Mouse (Mus musculus) forebrain, postnatal 0 days (tissue): ENCODE measurements around the gene Cchcr1. TPM values are rescaled to one million over a fixed set of nuclear protein-coding genes. Genes with fewer than 3 reads are reported as not detected.

Experiments
- ATAC-seq: fragments of 200-750 bp; cut with Nextera tagmentation; 2 replicates; pipeline ENCODE4 v1.8.0; 2017; ENCODE audit warnings: mild to moderate bottlenecking, moderate library complexity
- DNase-seq: peaks from one replicate; pipeline ENCODE4 v3.0.0-alpha.2; 2015
- H3K27ac ChIP-seq: fragments of 300-500 bp; sonication (generic); 2 replicates; pipeline ENCODE4 v1.5.1; 2014; ENCODE audit warnings: low read depth, mild to moderate bottlenecking, antibody characterized with exemption, low read length, moderate library complexity, mixed read lengths
- H3K27me3 ChIP-seq: fragments of 300-500 bp; sonication (generic); 2 replicates; pipeline ENCODE4 v1.6.1; 2014; ENCODE audit warnings: mild to moderate bottlenecking, low read length, mixed read lengths; ENCODE audit not compliant: insufficient read depth
- H3K36me3 ChIP-seq: fragments of 300-500 bp; sonication (generic); 2 replicates; pipeline ENCODE4 v1.6.1; 2014; ENCODE audit warnings: mild to moderate bottlenecking, moderate library complexity; ENCODE audit not compliant: insufficient read depth
- H3K4me1 ChIP-seq: fragments of 300-500 bp; sonication (generic); 2 replicates; pipeline ENCODE4 v1.6.1; 2014; ENCODE audit warnings: antibody characterized with exemption; ENCODE audit not compliant: insufficient read depth
- H3K4me2 ChIP-seq: fragments of 300-500 bp; sonication (generic); 2 replicates; pipeline ENCODE4 v1.6.1; 2014; ENCODE audit warnings: low read depth, mild to moderate bottlenecking, moderate library complexity
- H3K4me3 ChIP-seq: fragments of 300-500 bp; sonication (generic); 2 replicates; pipeline ENCODE4 v1.5.1; 2014; ENCODE audit warnings: low read depth, low read length, mixed read lengths
- H3K9ac ChIP-seq: fragments of 300-500 bp; sonication (generic); 2 replicates; pipeline ENCODE4 v1.6.1; 2014; ENCODE audit warnings: mild to moderate bottlenecking
- H3K9me3 ChIP-seq: fragments of 300-500 bp; sonication (generic); 2 replicates; pipeline ENCODE4 v1.6.1; 2016; ENCODE audit warnings: low read length
- CTCF ChIP-seq: sonication (generic); IDR thresholded peaks from 2 replicates; pipeline ENCODE4 v1.5.1; 2016; ENCODE audit warnings: antibody characterized with exemption, control low read depth, low read depth
- WGBS: fragments of 180-500 bp; shearing (Covaris S2); extraction: QIAGEN DNeasy Blood & Tissue Kit; methylation state at CpG from one replicate; pipeline ENCODE4 v1.1.7; 2014; 5-methylcytosine and 5-hydroxymethylcytosine counted together
- polyA plus RNA-seq: library from polyadenylated mRNA; unstranded; fragments of >200 nt; fragmentation: Nextera tagmentation; extraction: Ambion mirVana; gene quantifications from 2 replicates; pipeline ENCODE4 v1.2.1, GENCODE M21; 2015
- total RNA-seq: library from RNA; depleted of rRNA; stranded (reverse); fragments of >200 nt; gene quantifications from 2 replicates; pipeline ENCODE4 v1.2.3, GENCODE M21; 2014

The Cchcr1 gene
- total and polyA plus RNA-seq, 2 experiments from 2014 or later: 2.5 to 9.6 TPM

DNA sequence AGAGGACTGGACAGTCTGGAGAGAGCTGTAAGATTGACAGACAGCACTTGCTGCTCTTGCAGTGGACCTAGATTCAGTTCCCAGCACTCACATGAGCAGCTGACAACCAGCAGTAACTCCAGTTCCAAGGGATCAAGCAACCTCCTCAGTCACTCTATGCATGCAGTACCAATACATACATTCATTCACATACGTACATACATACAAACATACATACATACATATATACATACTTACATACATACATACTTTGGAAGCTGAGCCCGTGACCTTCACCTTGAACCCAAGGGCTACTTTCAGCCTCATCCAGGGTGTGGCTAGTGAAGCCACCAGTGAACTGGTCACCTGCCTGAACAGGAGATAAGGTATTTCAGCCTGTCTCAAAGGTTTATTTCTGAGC, 28.9 kb upstream of the Cchcr1 start:
- no peak overlapping the region for H3K9ac ChIP-seq
- no peak for TF ChIP-seq CTCF
- H3K9me3 ChIP-seq: no peaks in the 10 kb centered on the region
- DNase-seq (no peak), ATAC-seq (no peak)
- H3K4me3 ChIP-seq: no peak overlapping the region
- H3K27me3 ChIP-seq: no peaks in the 10 kb centered on the region
- no peak overlapping the region for H3K4me2 ChIP-seq
- H3K4me1 ChIP-seq: no peaks in the 10 kb centered on the region
- H3K27ac ChIP-seq: no peak overlapping the region
- H3K36me3 ChIP-seq: no peaks in the 10 kb centered on the region
- 96% methylated on average over 2 of the region's 2 CpGs for WGBS

- ATAC-seq (no peak), DNase-seq (no peak)
- Histone ChIP-seq H3K27me3 (no peaks in the 10 kb centered on the region), H3K4me2 (no peak overlapping the region), H3K9ac (no peak overlapping the region), H3K27ac (no peak overlapping the region), H3K9me3 (no peaks in the 10 kb centered on the region), H3K4me3 (no peak overlapping the region), H3K36me3 (no peaks in the 10 kb centered on the region), H3K4me1 (no peaks in the 10 kb centered on the region)
- 39% methylated on average over 5 of the region's 5 CpGs for WGBS
- no peak for TF ChIP-seq CTCF
Observed at GRCm38 (mm10) chr17:35490320-35490719, 26.6 kb upstream of the Cchcr1 start.

DNA sequence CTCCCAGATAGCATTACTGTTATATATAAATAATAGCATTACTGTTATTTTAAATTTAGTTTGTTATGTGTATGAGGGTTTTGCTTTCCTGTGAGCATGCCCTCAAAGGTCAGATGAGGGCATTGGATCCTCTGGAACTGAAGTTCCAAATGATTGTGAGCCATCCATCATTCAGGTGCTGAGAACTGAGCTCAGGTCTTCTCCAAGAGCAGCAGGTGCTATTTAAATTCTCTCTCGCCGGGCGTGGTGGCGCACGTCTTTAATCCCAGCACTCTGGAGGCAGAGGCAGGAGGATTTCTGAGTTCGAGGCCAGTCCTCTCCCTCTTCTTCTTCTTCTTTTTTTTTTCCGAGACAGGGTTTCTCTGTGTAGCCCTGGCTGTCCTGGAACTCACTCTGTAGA, 19.8 kb upstream of the Cchcr1 start:
- Histone ChIP-seq H3K9me3 (no peaks in the 10 kb centered on the region), H3K36me3 (no peaks in the 10 kb centered on the region), H3K4me2 (no peak overlapping the region), H3K4me3 (no peak overlapping the region), H3K27ac (no peak overlapping the region), H3K27me3 (no peaks in the 10 kb centered on the region), H3K4me1 (no peaks in the 10 kb centered on the region), H3K9ac (no peak overlapping the region)
- WGBS: 95% methylated on average over 7 of the region's 7 CpGs
- TF ChIP-seq CTCF: no peak
- no peak for ATAC-seq
- no peak for DNase-seq

DNA sequence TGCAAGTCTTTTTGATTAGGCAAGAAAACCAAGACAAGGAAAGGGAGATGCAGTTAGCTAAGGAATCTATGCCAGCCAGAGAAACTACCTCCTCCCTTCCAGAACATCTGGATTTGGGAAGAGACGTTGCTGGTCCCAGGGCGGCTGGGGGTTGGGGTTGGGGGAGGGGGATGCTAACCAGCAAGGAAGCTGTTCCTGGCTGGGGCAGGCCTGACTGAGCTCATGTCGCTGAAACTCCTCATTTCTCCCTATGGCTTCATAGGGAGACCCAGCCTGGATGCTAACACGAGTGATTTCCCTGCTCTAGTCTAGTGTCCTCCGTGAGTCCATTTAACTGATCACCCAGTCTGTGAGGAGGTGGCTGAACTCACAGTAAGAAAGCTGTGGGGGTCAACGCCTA, 14.7 kb upstream of the Cchcr1 start:
- Histone ChIP-seq H3K36me3 (no peaks in the 10 kb centered on the region), H3K9me3 (no peaks in the 10 kb centered on the region), H3K9ac (no peak overlapping the region), H3K4me1 (no peaks in the 10 kb centered on the region), H3K27ac (no peak overlapping the region), H3K27me3 (peaks cover 9% of the 10 kb centered on the region; the same call in 1 of the 2 replicates), H3K4me3 (no peak overlapping the region), H3K4me2 (no peak overlapping the region)
- WGBS: 8% methylated on average over 6 of the region's 6 CpGs
- no peak for DNase-seq
- no peak for TF ChIP-seq CTCF
- ATAC-seq: no peak

- WGBS: 52% methylated on average over 5 of the region's 5 CpGs
- DNase-seq: no peak
- Histone ChIP-seq H3K36me3 (no peaks in the 10 kb centered on the region), H3K4me3 (no peak overlapping the region), H3K9ac (no peak overlapping the region), H3K4me2 (no peak overlapping the region), H3K4me1 (no peaks in the 10 kb centered on the region), H3K27me3 (peaks cover 11% of the 10 kb centered on the region; the same call in 1 of the 2 replicates), H3K9me3 (no peaks in the 10 kb centered on the region), H3K27ac (no peak overlapping the region)
- no peak for ATAC-seq
- TF ChIP-seq CTCF: no peak
Observed at GRCm38 (mm10) chr17:35502762-35503161, 14.1 kb upstream of the Cchcr1 start.

- ATAC-seq: no peak
- DNase-seq: no peak
- H3K4me2 ChIP-seq: no peak overlapping the region
- WGBS: 22% methylated on average over 5 of the region's 5 CpGs
- no peak overlapping the region for H3K27ac ChIP-seq
- no peak overlapping the region for H3K9ac ChIP-seq
- H3K4me3 ChIP-seq: no peak overlapping the region
- H3K9me3 ChIP-seq: no peaks in the 10 kb centered on the region
- no peaks in the 10 kb centered on the region for H3K4me1 ChIP-seq
- H3K36me3 ChIP-seq: no peaks in the 10 kb centered on the region
- TF ChIP-seq CTCF: no peak
- H3K27me3 ChIP-seq: peaks cover 11% of the 10 kb centered on the region; the same call in 1 of the 2 replicates
Observed at GRCm38 (mm10) chr17:35503849-35504248, 13.1 kb upstream of the Cchcr1 start.

DNA sequence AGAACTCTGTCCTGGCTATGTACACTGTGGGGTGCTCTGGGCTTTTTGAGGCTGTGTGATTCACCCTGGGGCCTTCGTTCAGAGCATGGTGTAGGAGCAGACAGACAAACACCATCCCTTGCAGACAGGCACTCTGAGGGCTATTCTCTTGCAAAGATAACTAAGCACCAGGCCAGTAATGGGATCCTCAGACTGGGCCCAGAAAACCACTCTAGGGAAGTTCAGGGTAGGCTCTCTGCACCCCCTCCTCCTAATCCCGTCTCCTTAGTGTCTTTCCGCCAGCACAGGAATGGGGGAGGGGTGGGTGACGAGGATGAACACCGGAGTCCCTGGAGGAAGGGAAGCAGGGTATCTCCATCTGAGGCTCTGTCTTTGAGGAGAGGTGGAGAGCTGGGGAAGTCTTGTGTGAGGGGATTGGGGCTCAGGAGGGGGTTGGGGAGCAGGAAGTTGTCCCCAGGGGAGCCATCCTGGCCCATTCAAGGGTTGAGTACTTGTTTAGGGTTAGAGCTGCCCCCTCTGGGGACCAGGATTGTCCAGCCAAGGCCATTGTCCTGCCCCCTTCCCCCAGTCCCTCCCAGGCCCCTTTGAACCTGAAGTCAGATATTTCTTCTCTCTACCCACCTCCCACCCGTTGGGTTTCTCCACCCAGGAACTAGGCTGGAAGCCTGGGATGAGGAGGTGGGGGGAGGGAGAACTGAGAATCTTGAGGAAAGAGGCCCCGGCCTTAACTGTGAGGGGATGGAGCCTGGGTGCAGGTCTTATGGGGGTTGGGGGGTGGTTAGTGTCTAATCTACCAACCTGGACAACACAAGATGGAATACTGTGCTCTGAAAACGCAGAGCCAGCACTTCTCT, 12.0 kb upstream of the Cchcr1 start:
- DNase-seq (no peak), ATAC-seq (no peak)
- no peak overlapping the region for H3K4me3 ChIP-seq
- no peak overlapping the region for H3K4me2 ChIP-seq
- H3K4me1 ChIP-seq: no peaks in the 10 kb centered on the region
- H3K27me3 ChIP-seq: peaks cover 11% of the 10 kb centered on the region; the same call in 1 of the 2 replicates
- no peak overlapping the region for H3K9ac ChIP-seq
- WGBS: 16% methylated on average over 8 of the region's 8 CpGs
- H3K27ac ChIP-seq: no peak overlapping the region
- H3K9me3 ChIP-seq: no peaks in the 10 kb centered on the region
- TF ChIP-seq CTCF: no peak
- no peaks in the 10 kb centered on the region for H3K36me3 ChIP-seq
